Mouse (Mus musculus): ENCODE data around the gene Ubqln1. TPM values are rescaled to one million over a fixed set of nuclear protein-coding genes. Genes with fewer than 3 reads are reported as not detected.
A peak's percentile ranks its signal among the peaks of the same experiment; 100 is the strongest.
"Not testable (repeated sequence)": the region's sequence is repeated elsewhere in the genome, so short reads cannot be mapped to it uniquely, and the experiment has no call there.

The Ubqln1 gene
- polyA plus RNA-seq, 1 experiment from 2014 or later: 89.4 TPM

GRCm38 (mm10) chr13:58156031-58156430 lies 59.4 kb downstream of the Ubqln1 start:
- peak; percentile 16 for DNase-seq (ENCODE audit: low spot score)

- DNase-seq (ENCODE audit: low spot score): no peak
Observed at GRCm38 (mm10) chr13:58150442-58150841, 65.0 kb downstream of the Ubqln1 start.

GRCm38 (mm10) chr13:58149629-58150028 lies 65.8 kb downstream of the Ubqln1 start:
- DNase-seq (ENCODE audit: low spot score): no peak

GRCm38 (mm10) chr13:58149033-58149558 lies 66.4 kb downstream of the Ubqln1 start:
- no peak for DNase-seq (ENCODE audit: low spot score)

- peak; percentile 77 for DNase-seq (ENCODE audit: low spot score)
Observed at GRCm38 (mm10) chr13:58148256-58148831, 67.1 kb downstream of the Ubqln1 start.

- no peak for DNase-seq (ENCODE audit: low spot score)
Observed at GRCm38 (mm10) chr13:58147760-58148159, 67.7 kb downstream of the Ubqln1 start.

GRCm38 (mm10) chr13:58146603-58147002 lies 68.8 kb downstream of the Ubqln1 start:
- not testable (repeated sequence) for DNase-seq (ENCODE audit: low spot score)

- DNase-seq (ENCODE audit: low spot score): peak; percentile 35
Observed at GRCm38 (mm10) chr13:58131692-58132091, 83.8 kb downstream of the Ubqln1 start.

GRCm38 (mm10) chr13:58129687-58130246 lies 85.7 kb downstream of the Ubqln1 start:
- DNase-seq (ENCODE audit: low spot score): no peak

- DNase-seq (ENCODE audit: low spot score): peak; percentile 96
Observed at GRCm38 (mm10) chr13:58128768-58129671, 86.4 kb downstream of the Ubqln1 start.

GRCm38 (mm10) chr13:58128396-58128767 lies 87.1 kb downstream of the Ubqln1 start, which contains the start of gene Hnrnpa0:
Gene Hnrnpa0 (minus strand): TSS chr13:58128556.
- peak; percentile 95 for DNase-seq (ENCODE audit: low spot score)

- peak; percentile 68 for DNase-seq (ENCODE audit: low spot score)
Observed at GRCm38 (mm10) chr13:58127766-58128361, 87.6 kb downstream of the Ubqln1 start.

- peak; percentile 48 for DNase-seq (ENCODE audit: low spot score)
Observed at GRCm38 (mm10) chr13:58126862-58127765, 88.3 kb downstream of the Ubqln1 start.

Other genes with a start within 250 kb of the Ubqln1 start
- gene Klhl3, start 102.1 kb downstream of the Ubqln1 start, polyA plus RNA-seq (2015; fragmentation: Nextera tagmentation; extraction: Ambion mirVana): 1.4 and 1.8 TPM in 2 replicates
- gene Hnrnpa0, start 87.1 kb downstream of the Ubqln1 start, polyA plus RNA-seq (2015; fragmentation: Nextera tagmentation; extraction: Ambion mirVana): 41.9 and 52.6 TPM in 2 replicates
- 109 and 117 TPM in 2 replicates for gene Idnk, start 58.0 kb downstream of the Ubqln1 start, polyA plus RNA-seq (2015; fragmentation: Nextera tagmentation; extraction: Ambion mirVana)
- gene Gkap1, start 60.0 kb upstream of the Ubqln1 start, polyA plus RNA-seq (2015; fragmentation: Nextera tagmentation; extraction: Ambion mirVana): 8.7 and 9.4 TPM in 2 replicates
- 0.04 and 0.09 TPM in 2 replicates for gene Kif27, start 143.5 kb upstream of the Ubqln1 start, polyA plus RNA-seq (2015; fragmentation: Nextera tagmentation; extraction: Ambion mirVana)
- gene 2210016F16Rik, start 169.6 kb upstream of the Ubqln1 start, polyA plus RNA-seq (2015; fragmentation: Nextera tagmentation; extraction: Ambion mirVana): 45.1 and 45.6 TPM in 2 replicates
- 28.5 and 30.5 TPM in 2 replicates for gene Rmi1, start 186.6 kb upstream of the Ubqln1 start, polyA plus RNA-seq (2015; fragmentation: Nextera tagmentation; extraction: Ambion mirVana)
- gene Hnrnpk, start 187.7 kb upstream of the Ubqln1 start, polyA plus RNA-seq (2015; fragmentation: Nextera tagmentation; extraction: Ambion mirVana): 1,350 and 1,444 TPM in 2 replicates